Mouse (Mus musculus): Measurements from ENCODE around the gene Pink1.

- TF ChIP-seq CTCF (IDR thresholded peaks at IDR 0.05; ENCODE audit: borderline replicate concordance, control insufficient read depth, extremely low read depth, insufficient read depth, low read length, poor library complexity) (no peak), POLR2A (IDR thresholded peaks at IDR 0.05; ENCODE audit: control insufficient read depth, extremely low read depth, insufficient read depth, low read length, poor library complexity) (no peak)
These were observed 35.3 kb upstream of the Pink1 start for GRCm38 (mm10) chr4:138361370-138361821.
